Mouse (Mus musculus) limb, embryonic 11.5 days (tissue): Measurements from ENCODE around the gene Hrh2. TPM values are rescaled to one million over a fixed set of nuclear protein-coding genes. Genes with fewer than 3 reads are reported as not detected.

Source experiments
- ATAC-seq: fragments of 200-750 bp; cut with Nextera tagmentation; 2 replicates; pipeline ENCODE4 v1.8.0; 2017; ENCODE audit warnings: low read depth; ENCODE audit not compliant: insufficient number of reproducible peaks, low FRiP score, low TSS enrichment
- DNase-seq: peaks from one replicate; pipeline ENCODE4 v3.0.0-alpha.2; 2015; ENCODE audit warnings: low spot score
- H3K27ac ChIP-seq: fragments of 300-500 bp; sonication (generic); replicated peaks from 2 replicates; pipeline ENCODE4 v1.5.1; 2014; ENCODE audit warnings: low read depth, mild to moderate bottlenecking, low read length
- H3K27me3 ChIP-seq: fragments of 300-500 bp; sonication (generic); 2 replicates; pipeline ENCODE4 v1.6.1; 2014; ENCODE audit warnings: mild to moderate bottlenecking, low read length, mixed read lengths; ENCODE audit not compliant: control insufficient read depth, insufficient read depth
- H3K36me3 ChIP-seq: fragments of 300-500 bp; sonication (generic); 2 replicates; pipeline ENCODE4 v1.6.1; 2014; ENCODE audit warnings: mild to moderate bottlenecking, low read length, moderate library complexity, mixed read lengths; ENCODE audit not compliant: control insufficient read depth, insufficient read depth
- H3K4me1 ChIP-seq: fragments of 300-500 bp; sonication (generic); 2 replicates; pipeline ENCODE4 v1.6.1; 2014; ENCODE audit warnings: low read length, mixed read lengths; ENCODE audit not compliant: control insufficient read depth, insufficient read depth
- H3K4me2 ChIP-seq: fragments of 300-500 bp; sonication (generic); 2 replicates; pipeline ENCODE4 v1.6.1; 2014; ENCODE audit warnings: low read depth, mild to moderate bottlenecking, moderate library complexity; ENCODE audit not compliant: severe bottlenecking
- H3K4me3 ChIP-seq: fragments of 300-500 bp; sonication (generic); 2 replicates; pipeline ENCODE4 v1.5.1; 2014; ENCODE audit warnings: low read depth, low read length
- H3K9ac ChIP-seq: fragments of 300-500 bp; sonication (generic); 2 replicates; pipeline ENCODE4 v1.6.1; 2014; ENCODE audit warnings: mild to moderate bottlenecking, low read length
- H3K9me3 ChIP-seq: fragments of 300-500 bp; sonication (generic); 2 replicates; pipeline ENCODE4 v1.6.1; 2016; ENCODE audit warnings: low read length; ENCODE audit not compliant: control insufficient read depth
- WGBS: fragments of 180-500 bp; shearing (Covaris S2); extraction: QIAGEN DNeasy Blood & Tissue Kit; methylation state at CpG from one replicate; pipeline ENCODE4 v1.1.7; 2014; 5-methylcytosine and 5-hydroxymethylcytosine counted together
- polyA plus RNA-seq: library from polyadenylated mRNA; unstranded; fragments of >200 nt; fragmentation: Nextera tagmentation; extraction: Ambion mirVana; gene quantifications from 2 replicates; pipeline ENCODE4 v1.2.1, GENCODE M21; 2014

The Hrh2 gene
- polyA plus RNA-seq, 1 experiment from 2014 or later, result not detected

GRCm38 (mm10) chr13:54251541-54252225 lies 59.8 kb downstream of the Hrh2 start:
- DNase-seq (no peak), ATAC-seq (no peak)
- WGBS, result 83% methylated on average over 11 of the region's 11 CpGs
- Histone ChIP-seq H3K27me3 (no peaks in the 10 kb centered on the region), H3K4me1 (peaks cover 5% of the 10 kb centered on the region; the same call in 1 of the 2 replicates), H3K36me3 (no peaks in the 10 kb centered on the region), H3K9ac (no peak overlapping the region), H3K27ac (no peak overlapping the region), H3K9me3 (no peaks in the 10 kb centered on the region), H3K4me2 (no peak overlapping the region), H3K4me3 (no peak overlapping the region)

GRCm38 (mm10) chr13:54257580-54258223 lies 65.8 kb downstream of the Hrh2 start:
- Histone ChIP-seq H3K4me3 (no peak overlapping the region), H3K27me3 (no peaks in the 10 kb centered on the region), H3K4me2 (no peak overlapping the region), H3K9me3 (no peaks in the 10 kb centered on the region), H3K4me1 (no peaks in the 10 kb centered on the region), H3K27ac (no peak overlapping the region), H3K36me3 (no peaks in the 10 kb centered on the region), H3K9ac (no peak overlapping the region)
- 27% methylated on average over 10 of the region's 10 CpGs for WGBS
- ATAC-seq, result no peak
- DNase-seq, result no peak

- no peaks in the 10 kb centered on the region for H3K9me3 ChIP-seq
- H3K27ac ChIP-seq, result no peak overlapping the region
- DNase-seq (no peak), ATAC-seq (no peak)
- H3K27me3 ChIP-seq, result no peaks in the 10 kb centered on the region
- no peak overlapping the region for H3K4me2 ChIP-seq
- H3K4me3 ChIP-seq, result no peak overlapping the region
- no peak overlapping the region for H3K9ac ChIP-seq
- WGBS, result 30% methylated on average over 8 of the region's 8 CpGs
- H3K36me3 ChIP-seq, result no peaks in the 10 kb centered on the region
- no peaks in the 10 kb centered on the region for H3K4me1 ChIP-seq
These were observed 66.4 kb downstream of the Hrh2 start for GRCm38 (mm10) chr13:54258231-54258743.

GRCm38 (mm10) chr13:54260318-54260717 lies 68.4 kb downstream of the Hrh2 start:
- Histone ChIP-seq H3K27ac (no peak overlapping the region), H3K4me3 (no peak overlapping the region), H3K27me3 (no peaks in the 10 kb centered on the region), H3K4me2 (no peak overlapping the region), H3K36me3 (no peaks in the 10 kb centered on the region), H3K9me3 (no peaks in the 10 kb centered on the region), H3K4me1 (no peaks in the 10 kb centered on the region), H3K9ac (no peak overlapping the region)
- 24% methylated on average over 8 of the region's 8 CpGs for WGBS
- ATAC-seq, result no peak
- DNase-seq, result peak; percentile 45

- DNase-seq (no peak), ATAC-seq (no peak)
- no peaks in the 10 kb centered on the region for H3K4me1 ChIP-seq
- no peak overlapping the region for H3K4me2 ChIP-seq
- no peak overlapping the region for H3K9ac ChIP-seq
- no peak overlapping the region for H3K27ac ChIP-seq
- H3K9me3 ChIP-seq, result no peaks in the 10 kb centered on the region
- H3K27me3 ChIP-seq, result peaks cover 2% of the 10 kb centered on the region; the same call in 1 of the 2 replicates
- H3K4me3 ChIP-seq, result no peak overlapping the region
- WGBS, result 90% methylated on average over 15 of the region's 15 CpGs
- no peaks in the 10 kb centered on the region for H3K36me3 ChIP-seq
These were observed 71.0 kb downstream of the Hrh2 start for GRCm38 (mm10) chr13:54262741-54263510.

- H3K9me3 ChIP-seq, result no peaks in the 10 kb centered on the region
- no peak overlapping the region for H3K4me3 ChIP-seq
- WGBS, result 79% methylated on average over 6 of the region's 6 CpGs
- peaks cover 2% of the 10 kb centered on the region; the same call in 1 of the 2 replicates for H3K27me3 ChIP-seq
- H3K36me3 ChIP-seq, result no peaks in the 10 kb centered on the region
- ATAC-seq, result no peak
- DNase-seq, result no peak
- H3K9ac ChIP-seq, result no peak overlapping the region
- H3K27ac ChIP-seq, result no peak overlapping the region
- H3K4me1 ChIP-seq, result no peaks in the 10 kb centered on the region
- H3K4me2 ChIP-seq, result no peak overlapping the region
These were observed 71.7 kb downstream of the Hrh2 start for GRCm38 (mm10) chr13:54263641-54264040.

- H3K4me2 ChIP-seq, result no peak overlapping the region
- ATAC-seq (no peak), DNase-seq (no peak)
- H3K4me1 ChIP-seq, result no peaks in the 10 kb centered on the region
- WGBS, result 17% methylated on average over 9 of the region's 9 CpGs
- no peak overlapping the region for H3K27ac ChIP-seq
- H3K27me3 ChIP-seq, result peaks cover 2% of the 10 kb centered on the region; the same call in 1 of the 2 replicates
- H3K9me3 ChIP-seq, result no peaks in the 10 kb centered on the region
- no peak overlapping the region for H3K9ac ChIP-seq
- H3K36me3 ChIP-seq, result no peaks in the 10 kb centered on the region
- no peak overlapping the region for H3K4me3 ChIP-seq
These were observed 74.5 kb downstream of the Hrh2 start for GRCm38 (mm10) chr13:54266472-54266871.

- H3K27me3 ChIP-seq, result peaks cover 2% of the 10 kb centered on the region; the same call in 1 of the 2 replicates
- 87% methylated on average over 3 of the region's 3 CpGs for WGBS
These were observed 77.2 kb downstream of the Hrh2 start for GRCm38 (mm10) chr13:54269087-54269486.

More at GRCm38 (mm10) chr13:54269087-54269486, 77.2 kb downstream of the Hrh2 start:
- no peak overlapping the region for H3K27ac ChIP-seq
- H3K36me3 ChIP-seq, result no peaks in the 10 kb centered on the region
- no peaks in the 10 kb centered on the region for H3K4me1 ChIP-seq
- no peak overlapping the region for H3K9ac ChIP-seq
- DNase-seq (no peak), ATAC-seq (no peak)
- no peak overlapping the region for H3K4me2 ChIP-seq
- no peaks in the 10 kb centered on the region for H3K9me3 ChIP-seq
- no peak overlapping the region for H3K4me3 ChIP-seq
